Mouse (Mus musculus): ENCODE measurements at regions not wholly inside any gene's neighbourhood (a gene's known extent, or its start where the extent isn't known, plus 50 kb on each side); places are given as distances from the start of the nearest gene placed in this dataset.

DNA sequence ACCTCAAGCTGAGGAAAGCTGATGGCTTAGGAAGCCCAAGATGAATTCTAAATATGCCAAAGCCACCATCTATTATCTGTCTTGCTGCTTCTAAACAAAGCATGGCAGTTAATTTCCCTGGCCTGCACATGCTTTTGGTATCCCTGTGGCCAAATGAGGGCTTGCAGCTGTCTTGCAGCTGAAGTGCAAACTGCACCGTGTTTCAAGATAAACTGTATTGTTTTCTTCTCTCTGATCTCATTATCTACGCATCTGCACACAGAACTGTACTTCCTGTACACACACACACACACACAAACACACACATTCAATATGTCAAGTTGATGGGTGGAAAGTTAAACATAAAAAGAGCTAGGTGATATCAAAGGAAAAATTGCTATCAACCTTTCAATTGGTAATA lies 221.7 kb upstream of the Veph1 start:
- no peak for DNase-seq (ENCODE audit: low read depth)

DNA sequence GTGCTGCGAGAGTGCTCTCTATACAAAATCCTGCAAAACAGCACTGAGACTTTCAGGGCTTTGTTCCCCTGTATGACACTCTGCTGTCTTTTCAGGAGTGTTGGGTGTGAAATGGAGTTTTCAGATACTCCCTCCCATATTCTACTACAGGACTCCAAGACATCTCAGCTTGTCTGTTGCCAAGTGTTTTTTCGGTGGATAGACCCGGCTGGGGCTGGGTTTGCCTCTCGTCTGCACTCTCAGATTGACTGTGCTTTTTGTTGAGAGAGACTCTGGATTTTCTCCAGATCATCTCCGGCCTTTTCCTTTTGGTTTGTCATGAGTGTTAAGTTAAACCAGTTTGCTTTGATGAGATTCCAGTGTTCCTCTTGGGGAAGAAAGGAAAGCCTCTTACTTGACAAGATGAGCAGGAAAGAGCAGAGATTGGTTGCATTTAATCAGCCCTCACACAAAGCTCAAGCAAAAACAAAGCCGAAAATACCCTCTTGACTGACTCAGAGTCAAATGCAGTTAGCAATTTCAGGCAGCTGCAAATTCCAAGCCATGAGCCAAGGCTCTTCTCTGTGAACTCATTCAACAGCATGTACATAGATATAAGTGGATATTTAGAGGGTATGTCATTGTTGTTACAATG lies 219.3 kb upstream of the Veph1 start:
- no peak for DNase-seq (ENCODE audit: low read depth)

DNA sequence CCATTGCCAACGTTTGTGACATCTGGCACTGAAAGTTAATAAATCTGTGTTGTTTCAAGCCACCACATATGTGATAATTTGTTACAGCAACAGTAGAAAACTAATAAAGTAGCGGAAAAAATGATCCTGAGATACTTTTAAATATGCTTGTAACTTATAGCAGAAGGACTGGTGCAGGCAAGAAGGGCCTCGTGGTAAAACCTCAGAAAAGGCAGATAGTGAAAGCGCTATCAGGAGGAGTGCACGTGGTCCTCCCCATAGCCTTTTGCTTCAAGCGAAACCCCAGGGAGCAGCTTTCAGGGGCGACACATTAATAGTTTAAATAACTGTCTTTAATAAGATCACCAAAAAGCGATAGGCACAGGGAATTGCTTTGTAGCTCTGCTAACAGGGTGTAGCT lies 217.9 kb upstream of the Veph1 start:
- no peak for DNase-seq (ENCODE audit: low read depth)

DNA sequence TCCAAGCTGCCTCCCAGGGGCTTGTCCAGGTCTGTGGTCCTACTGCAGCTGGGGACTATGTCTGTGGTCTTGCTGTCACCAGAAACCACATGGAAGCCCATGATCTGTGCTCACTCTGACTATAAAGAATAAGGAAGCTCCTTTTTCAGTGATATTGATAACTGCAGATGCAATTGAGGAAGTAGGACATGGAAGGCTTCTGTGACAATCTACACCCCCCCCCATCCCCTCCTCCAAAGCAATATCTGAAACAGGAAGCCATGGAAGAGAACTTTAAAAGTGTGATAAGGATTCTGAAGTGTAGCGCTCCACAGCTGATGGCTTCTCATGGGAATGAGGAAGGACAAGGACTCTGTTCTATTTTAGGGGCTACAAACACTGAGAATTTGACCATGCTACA lies 215.8 kb upstream of the Veph1 start:
- DNase-seq (ENCODE audit: low read depth) = no peak

DNA sequence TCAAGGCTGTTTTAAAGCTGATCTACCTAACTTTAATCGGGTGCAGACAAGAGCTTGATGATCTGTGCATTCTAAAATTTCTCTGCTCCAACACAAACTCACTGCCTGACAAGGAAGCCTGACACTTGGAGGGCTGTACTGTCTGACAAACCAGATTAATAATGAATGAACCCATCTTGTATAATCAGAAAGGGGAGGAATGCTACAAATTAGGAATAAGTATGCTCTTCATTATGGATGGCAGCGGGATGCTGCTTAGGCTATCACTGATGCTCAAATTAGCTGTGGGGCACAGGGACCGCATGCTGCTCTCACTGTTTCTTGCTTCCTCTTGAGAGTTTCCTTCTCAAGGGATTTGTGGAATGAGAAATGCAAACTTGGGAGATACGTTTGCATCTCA lies 213.8 kb upstream of the Veph1 start:
- no peak for DNase-seq (ENCODE audit: low read depth)

DNA sequence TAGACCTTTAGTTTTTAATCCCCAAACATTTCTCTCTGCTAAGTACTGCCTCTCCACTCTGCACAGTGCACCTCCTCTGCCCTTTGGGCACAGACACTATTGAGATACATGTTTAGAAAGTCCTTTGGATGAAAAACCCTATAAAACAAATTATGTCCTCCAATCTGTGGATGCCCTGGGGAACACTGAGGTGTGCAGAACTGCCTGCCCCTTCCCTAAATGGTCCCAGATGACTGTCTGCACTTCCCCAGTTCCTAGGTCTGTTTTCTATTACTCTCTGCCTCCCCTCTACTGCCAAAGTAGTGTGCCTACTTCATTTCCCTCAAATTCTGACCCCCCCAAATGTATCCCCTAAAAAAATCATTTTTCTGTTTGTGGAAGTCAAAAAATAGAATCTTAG lies 209.5 kb upstream of the Veph1 start:
- no peak for DNase-seq (ENCODE audit: low read depth)

DNA sequence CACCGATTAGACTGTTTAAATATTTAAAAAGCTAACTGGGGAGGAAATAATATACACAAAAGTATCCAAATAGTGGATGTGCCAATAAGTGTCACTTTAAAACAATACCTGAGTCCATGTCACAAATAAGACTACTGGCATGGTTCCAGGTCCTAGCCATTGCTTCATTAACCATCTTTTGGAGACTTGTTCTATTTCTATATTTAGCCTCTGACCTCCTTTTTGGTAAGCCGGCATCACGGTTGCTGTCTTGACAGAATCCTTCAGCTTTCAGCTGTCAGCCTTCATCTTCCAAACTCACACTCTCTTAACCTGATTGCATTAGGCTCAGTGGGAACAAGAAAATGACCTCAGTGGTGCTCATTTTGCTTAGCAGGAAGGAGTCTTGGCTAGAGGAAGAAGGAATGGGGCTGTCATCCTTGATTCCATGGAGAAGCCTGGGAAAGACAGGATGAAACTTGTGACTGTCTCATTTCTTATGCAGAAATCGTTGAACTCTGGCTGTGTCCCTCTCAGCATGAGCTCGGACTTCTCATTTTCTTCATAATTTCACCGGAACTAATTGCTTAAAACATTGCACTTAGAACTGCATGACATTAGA lies 208.9 kb upstream of the Veph1 start:
- DNase-seq (ENCODE audit: low read depth) = no peak

DNA sequence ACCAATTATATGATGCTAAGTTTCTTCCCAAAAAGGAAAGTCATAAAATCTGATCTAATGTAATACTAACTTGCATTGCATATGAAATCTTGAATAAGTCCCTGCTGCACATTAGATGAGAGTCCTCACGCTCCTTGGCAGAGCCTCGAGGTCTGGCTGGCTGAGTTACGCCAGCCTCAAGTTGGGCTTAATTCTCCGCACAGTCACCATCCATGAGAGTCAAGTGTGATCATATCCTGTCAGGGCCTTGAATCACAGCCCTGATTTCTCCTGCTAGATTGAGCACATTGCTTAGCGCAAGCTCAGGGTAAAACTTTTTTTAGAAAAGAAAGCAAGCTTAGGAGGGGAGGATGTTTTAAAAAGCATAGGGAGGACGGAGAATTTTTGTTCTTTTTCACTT lies 208.1 kb upstream of the Veph1 start:
- no peak for DNase-seq (ENCODE audit: low read depth)

DNA sequence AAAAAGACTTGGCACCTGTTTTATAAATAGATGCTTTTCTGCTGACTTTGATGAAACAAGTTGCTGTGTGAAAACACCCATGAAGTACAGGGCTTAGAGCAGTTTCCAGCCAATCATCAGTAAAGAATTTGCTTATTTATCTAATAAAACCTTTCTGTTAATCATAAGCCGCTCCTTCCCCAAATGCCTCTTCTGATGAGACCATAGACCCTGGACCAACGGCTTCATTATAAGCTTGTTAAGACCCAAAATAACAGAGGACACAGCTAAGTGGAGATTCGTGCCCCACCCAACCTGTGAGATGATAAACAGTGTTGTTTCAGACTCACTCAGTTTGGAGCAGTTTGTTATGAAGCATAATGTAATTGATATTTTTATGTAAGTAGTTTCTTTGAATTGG lies 207.0 kb upstream of the Veph1 start:
- DNase-seq (ENCODE audit: low read depth) = no peak

DNA sequence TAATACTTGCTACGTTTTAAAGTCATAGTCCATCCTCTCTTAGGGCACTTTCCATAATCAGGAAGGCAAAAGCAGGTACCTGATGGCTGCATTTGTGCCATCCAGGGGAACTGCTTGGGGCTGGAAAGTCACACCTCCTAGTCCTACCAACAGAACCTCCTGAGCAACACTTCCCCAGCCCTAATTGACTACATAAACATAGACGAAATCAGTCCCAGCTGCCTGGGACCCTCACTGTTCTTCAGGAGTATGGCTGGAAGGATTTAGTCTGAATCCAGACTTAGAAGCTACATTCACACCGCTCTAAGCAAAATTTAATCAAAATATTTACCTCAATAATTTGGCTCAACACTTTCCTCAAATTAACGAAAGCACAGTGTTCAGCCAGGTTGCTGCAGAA lies 205.2 kb upstream of the Veph1 start:
- no peak for DNase-seq (ENCODE audit: low read depth)

DNA sequence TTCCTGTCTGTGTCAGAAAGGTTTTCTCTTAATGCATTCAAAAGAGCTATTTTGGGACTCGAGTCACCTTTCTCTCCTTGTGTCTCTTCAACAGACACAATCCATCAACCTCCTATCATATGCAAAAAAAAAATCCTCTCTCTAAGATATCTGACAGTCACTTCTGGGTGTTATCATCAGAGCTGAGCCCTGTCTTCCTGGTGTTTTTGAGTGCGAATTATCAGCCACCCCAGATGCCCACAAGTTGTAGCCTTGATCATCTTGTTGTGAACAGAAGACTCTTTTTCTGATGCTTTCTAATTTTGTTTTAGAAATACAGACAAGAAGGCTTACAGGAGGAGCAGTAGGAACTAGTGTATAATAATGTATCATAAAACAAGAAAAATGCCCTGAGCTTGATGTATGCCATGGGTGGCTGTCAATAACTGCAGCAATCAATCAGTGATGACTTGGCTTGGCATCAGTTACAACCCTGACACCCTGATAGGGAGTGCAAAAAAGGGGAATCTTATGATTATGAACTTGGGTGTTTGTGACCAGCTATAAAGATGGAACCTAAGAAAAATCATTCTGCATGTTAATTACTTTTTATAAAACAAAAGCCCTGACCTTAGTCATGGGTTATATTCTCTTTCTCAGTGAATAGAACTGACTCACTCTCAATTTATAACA lies 197.9 kb upstream of the Veph1 start:
- peak; percentile 6 for DNase-seq (ENCODE audit: low read depth)

DNA sequence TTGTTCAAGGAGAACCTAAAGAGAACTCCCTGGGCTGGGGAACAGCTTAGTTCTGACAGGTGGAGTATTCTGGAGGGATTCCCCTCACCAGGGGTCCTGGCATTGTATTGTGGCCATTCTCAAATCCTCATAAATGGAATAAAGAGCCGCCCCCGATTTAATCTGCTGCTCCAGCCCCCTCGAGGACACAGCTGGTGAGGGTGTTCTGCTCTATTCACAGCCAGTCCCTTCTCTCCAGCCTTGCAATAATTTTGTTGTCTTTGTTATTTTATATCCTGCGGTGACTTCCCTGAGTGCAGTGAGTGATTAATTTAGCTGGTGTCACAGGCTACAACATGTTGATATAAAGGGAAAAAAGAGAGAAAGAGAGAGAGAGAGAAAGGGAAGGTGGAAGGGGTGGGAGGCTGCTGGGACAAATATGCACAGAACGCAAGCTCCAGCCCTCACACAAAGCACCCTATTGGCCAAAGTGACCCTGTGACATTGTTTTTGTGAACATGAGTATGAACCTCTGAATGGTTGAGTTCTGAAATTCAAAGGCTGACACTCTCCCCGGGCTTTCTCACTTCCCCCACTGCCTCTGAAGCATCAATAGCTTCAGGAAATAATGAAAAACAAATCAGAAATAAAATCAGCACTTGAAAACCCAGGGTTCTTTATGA lies 194.2 kb upstream of the Veph1 start:
- DNase-seq (ENCODE audit: low read depth) = no peak

DNA sequence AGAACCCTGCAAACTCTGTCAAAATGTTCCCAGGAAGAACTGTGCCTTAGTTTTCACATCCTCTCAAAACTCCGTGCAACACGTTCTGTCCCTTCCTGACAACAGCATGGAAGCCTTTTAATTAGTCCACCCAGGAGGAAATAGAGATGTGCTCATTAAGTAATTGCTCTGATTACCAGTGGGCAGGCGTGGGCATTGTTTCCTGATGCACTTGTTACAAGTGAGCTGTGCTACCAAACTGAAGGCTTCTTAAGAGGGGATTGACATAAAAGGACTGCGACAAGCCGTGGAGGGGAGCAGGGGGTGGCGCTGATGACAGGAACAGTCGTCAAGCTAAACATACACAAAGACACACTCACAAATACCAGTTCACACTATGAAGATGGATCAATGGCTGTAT lies 192.1 kb upstream of the Veph1 start:
- DNase-seq (ENCODE audit: low read depth) = no peak

DNA sequence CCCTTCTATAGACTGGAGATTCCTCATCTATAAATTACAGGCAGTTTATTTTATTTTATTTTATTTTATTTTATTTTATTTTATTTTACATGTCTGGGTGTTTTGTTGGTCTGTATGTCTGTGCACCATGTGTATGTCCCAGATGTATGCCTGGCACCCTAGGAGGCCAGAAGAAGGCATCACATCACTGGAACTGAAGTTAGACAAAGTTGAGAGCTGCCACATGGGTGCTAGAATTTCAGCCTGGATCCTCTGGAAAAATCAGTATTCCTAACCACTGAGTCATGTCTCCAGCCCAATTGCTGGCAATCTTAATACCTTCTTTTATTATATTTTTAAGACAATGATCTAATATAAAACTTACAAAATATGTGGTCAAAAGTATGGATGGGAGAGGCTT lies 190.0 kb upstream of the Veph1 start:
- DNase-seq (ENCODE audit: low read depth) = no peak

DNA sequence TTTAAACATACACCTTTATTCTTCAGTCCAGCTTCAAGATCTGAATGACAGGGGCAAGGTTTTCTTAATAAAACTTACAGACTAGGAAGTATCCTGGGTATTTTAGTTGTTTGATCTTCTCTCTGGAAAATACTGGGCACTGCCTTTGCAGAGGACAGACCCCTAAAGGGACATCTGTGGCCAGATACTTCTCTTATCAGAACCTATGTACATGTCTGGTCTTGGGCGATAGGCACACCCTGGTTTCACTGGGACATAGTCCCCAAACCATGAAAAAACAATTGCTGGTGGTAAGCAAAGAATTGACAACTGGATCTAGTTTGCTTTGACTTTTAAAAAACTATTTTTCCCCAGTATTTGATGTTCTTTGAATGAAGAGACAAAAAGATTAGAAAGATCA lies 189.5 kb upstream of the Veph1 start:
- peak; percentile 4 for DNase-seq (ENCODE audit: low read depth)

DNA sequence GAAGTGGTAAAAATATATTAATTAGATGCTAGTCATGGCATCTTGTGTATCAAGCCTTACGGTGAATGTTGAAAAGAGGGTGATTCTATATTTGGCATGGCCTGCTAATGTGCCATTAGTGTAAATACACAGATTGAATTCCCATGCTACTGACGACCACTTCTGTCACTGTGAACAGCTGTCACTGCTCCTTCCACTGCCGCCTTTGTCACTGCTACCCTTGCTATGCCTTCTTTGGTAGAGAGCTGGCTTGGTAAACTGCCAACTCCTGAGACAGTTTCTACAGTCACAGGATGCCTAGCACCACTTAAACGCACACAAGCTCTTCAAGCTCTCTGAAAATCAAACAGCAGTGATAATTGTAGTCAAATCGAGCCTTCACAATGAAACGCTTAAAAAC lies 184.1 kb upstream of the Veph1 start:
- no peak for DNase-seq (ENCODE audit: low read depth)

DNA sequence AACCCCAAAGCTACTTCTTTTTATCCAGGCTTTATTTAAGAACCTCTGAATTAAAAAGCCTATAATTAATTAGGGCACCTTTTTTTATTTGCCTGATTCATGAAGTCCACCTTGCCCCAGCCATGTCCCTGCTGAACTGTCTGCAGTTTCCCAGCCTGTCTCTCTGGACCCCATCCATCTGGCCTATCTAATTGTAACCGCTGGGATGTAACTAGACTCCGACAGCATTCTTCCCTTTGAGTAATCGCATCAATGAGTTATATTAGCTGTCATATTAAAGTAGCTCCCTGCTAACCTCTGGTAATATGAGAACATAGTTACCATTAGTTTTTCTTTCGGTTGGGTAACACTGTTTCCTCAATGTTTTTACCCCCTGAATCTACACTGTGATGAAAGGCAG lies 182.6 kb upstream of the Veph1 start:
- no peak for DNase-seq (ENCODE audit: low read depth)

DNA sequence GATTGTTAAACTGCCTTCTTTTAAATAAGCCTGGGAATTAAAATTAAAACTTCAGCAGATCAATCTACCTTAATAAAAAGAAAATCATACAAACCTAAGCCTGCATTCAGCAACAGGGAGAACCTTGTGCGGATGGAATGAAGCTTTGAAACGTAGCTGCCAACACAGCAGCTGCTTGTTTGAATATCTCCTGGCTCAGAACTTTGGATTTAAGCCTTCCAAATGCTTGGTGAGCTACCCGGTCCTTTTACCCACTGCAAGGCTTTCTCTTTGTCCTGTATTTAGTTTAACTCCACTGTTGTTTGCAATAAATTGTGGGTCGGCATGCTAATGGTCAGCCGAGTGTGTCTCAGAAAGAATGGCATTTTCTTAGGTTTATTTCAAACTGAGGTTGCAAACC lies 169.7 kb upstream of the Veph1 start:
- DNase-seq (ENCODE audit: low read depth) = no peak

DNA sequence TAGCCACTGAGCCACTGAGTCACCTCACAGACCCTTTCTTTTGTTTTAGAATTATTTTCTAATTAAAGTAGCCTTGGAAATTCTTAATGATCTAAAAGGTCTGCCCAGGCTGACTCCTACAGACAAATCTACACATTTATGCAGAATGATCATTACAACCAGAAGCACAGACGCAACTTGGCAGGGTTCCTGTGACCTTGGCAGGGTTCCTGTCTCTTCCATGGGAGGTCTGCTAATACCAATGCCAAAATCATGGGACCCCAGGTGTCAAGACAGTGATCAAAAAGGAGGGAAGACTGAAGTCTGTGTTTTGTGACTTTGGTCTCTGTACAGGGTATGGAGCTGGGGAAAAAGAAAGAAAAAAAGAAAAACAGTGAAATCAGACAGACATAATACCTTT lies 168.7 kb upstream of the Veph1 start:
- no peak for DNase-seq (ENCODE audit: low read depth)

DNA sequence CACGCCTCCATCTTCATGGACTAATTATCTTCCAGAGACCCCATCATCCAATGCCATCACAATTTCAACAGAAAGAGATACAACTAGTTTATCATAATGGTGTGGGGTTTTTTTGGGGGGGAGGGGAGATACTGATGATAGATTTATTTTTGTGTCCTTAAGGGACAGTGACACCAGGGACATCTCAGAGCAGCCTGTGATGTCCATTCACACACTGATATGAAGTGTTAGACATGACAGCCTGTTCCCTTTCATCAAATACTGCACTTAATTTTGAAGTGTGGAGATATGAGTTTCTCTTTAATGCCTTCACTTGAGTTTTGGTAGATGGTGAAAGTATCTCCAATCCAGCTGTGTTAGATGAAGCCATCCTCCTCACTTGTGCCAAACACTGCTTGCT lies 165.7 kb upstream of the Veph1 start:
- DNase-seq (ENCODE audit: low read depth) = no peak

DNA sequence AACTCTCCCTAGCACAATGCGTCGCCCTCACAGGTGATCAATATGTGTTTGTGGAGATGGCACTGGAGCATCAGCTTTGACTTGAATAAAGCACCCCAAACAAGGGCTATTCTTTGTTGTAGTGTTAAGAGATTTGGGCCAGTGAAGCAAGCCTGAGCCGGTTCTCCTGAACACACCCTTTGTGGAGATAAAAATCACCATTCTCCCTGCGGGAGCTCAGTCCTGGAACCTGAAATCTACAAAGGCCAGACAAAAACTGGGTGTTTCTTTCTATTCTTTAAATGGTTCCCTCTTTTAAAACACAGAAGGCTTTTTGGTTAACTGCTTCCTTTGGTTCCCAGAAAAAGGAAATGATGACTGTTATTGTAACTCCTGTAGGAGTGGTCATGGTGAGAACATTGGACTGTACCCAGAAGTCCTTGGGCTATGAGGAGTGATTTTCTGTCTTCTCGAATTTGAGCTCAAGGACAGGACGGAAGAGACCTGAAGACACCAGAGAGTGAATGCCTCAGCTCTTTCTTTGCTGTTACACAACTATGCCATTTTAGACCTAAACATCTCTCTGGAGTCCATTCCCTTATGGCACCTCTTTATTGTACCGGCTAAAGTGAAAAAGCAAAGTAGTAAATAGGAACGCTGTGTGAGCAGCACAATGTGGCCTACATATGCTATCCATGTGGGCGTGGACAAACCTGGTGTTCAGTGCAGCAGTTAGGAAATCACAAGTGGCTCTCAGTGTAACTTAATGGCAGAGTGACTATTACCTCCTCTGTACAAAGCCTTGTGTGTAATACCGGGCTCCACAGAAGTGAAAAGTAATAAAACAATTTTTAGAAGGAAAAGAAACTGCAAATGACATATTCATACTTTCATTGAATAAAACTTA lies 149.9 kb upstream of the Veph1 start:
- no peak for DNase-seq (ENCODE audit: low read depth)

DNA sequence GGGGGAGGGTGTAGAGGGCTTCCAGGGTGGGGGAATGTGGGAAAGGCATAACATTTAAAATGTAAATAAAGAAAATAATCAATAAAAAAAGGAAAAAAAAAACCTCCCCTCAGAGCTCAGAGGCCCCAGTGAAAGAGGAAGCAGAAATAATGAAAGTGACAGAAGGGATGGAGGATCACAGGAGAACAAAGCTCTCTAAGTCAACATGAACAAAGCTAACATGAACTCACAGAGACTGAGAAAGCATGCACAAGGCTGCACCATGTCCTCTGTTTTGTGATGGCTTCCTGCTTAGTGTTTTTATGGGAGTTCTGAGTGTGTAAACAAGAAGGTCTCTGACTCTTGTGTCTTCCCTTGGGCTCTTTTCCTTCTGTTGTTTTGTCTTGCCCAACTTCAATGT lies 136.6 kb upstream of the Veph1 start:
- DNase-seq (ENCODE audit: low read depth) = no peak
